9 mouse cellular contexts compared by ENCODE assay signal in the genomic region with DNA sequence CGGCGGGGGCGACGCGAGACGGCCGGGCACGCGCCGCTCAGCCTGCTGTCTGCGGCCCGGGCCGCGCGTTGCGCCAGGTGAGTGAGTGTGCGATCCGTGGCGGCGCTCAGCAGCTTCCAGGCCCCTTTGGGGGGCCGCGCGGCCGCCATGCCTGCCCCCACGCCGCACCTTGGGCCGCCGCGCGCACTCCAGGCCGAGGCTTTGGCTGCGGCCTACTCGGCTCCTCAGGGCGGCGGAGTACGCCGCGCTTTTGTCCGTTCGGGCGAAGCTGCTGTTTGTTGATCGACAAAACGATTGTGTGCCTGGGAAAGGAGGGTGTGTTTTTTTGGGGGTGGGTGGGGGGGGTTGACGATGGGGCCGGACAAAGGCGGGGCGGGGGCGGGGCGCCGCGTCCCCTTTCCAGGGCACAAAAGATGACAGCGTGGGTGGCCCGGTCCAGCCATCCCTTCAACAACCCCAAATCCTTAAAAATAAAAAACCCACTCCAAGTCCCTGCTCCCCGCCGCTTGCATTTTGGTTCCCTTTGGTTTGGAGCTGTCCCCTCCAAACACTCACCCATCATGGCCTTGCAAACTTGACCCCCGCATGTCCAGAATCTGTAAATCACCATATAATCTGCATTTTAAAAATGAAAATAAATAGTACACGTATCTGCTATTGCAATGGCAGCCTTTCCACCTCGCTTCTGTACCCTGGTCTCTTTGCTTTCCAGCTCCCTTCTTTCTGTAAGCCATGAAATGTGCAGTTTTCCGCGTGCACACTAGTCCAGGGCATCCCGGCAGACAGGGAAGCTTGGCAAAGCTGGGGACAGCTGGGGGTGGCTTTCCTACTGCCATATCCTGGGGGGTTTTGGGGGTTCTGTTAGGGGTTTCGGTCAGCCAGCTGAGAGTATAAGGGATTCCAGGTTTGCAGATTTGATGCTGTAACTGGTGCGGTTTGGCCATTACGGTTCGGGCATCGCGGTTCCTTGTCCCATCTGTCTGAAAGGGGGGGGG. TPM values are rescaled to one million over a fixed set of nuclear protein-coding genes. Genes with fewer than 3 reads are reported as not detected.
DNase-seq lines count a peak whose midpoint lies in the region; ATAC-seq and TF ChIP-seq lines count a peak whose summit lies in the region.
"Had no signal": no experiment of that assay in that cellular context is flagged by ENCODE, and none has a peak within 500 bp of the region (broad histone marks: within the 10 kb centered on the region; RNA-seq: fewer than 3 reads in every experiment).

No protein-coding gene starts in this region.

- peak overlapping the region; percentile 98 for H3K4me3 ChIP-seq in forebrain, embryonic 15.5 days
- peak overlapping the region; percentile 72 for H3K4me3 ChIP-seq in liver, adult 2 months (ENCODE audit: insufficient read depth, low read depth, low read length)

- no peak for TF ChIP-seq CTCF in liver, adult 2 months (IDR thresholded peaks at IDR 0.05; ENCODE audit: low read depth, low read length)

- 2% methylated on average over 66 of the region's 67 CpGs for WGBS in forebrain, embryonic 15.5 days
- WGBS in liver, adult 2 months, result 1% methylated on average over 56 of the region's 67 CpGs

- H3K27me3 ChIP-seq in forebrain, embryonic 15.5 days, result no peaks in the 10 kb centered on the region
- no peaks in the 10 kb centered on the region for H3K27me3 ChIP-seq in liver, adult 2 months (ENCODE audit: control insufficient read depth, insufficient read depth, low read length)

- H3K36me3 ChIP-seq in forebrain, embryonic 15.5 days, result 0 out of 2 replicates have a peak, but pooled peaks cover 2% of the 10 kb centered on the region
- H3K36me3 ChIP-seq in liver, adult 2 months (ENCODE audit: control insufficient read depth, insufficient read depth, low read length), result no peaks in the 10 kb centered on the region

- H3K27ac ChIP-seq in forebrain, embryonic 15.5 days (replicated peaks), result peak overlapping the region; percentile 97
- H3K27ac ChIP-seq in liver, adult 2 months (replicated peaks; ENCODE audit: insufficient read depth, low read depth, low read length), result peak overlapping the region; percentile 59

- peak overlapping the region; percentile 95 for H3K9ac ChIP-seq in forebrain, embryonic 15.5 days (replicated peaks)
- H3K9ac ChIP-seq in liver, adult 2 months (ENCODE audit: low read depth, low read length), result peak overlapping the region; percentile 90

- ATAC-seq in cerebellum, adult (ENCODE audit: insufficient number of reproducible peaks, low FRiP score, low TSS enrichment), result peak; percentile 1; the same call in 1 of the 2 replicates
- peak; percentile 45 for ATAC-seq in forebrain, embryonic 15.5 days (replicated peaks)

- peaks cover 45% of the 10 kb centered on the region for H3K4me1 ChIP-seq in forebrain, embryonic 15.5 days
- H3K4me1 ChIP-seq in liver, adult 2 months (ENCODE audit: control insufficient read depth, insufficient read depth, low read length), result peaks cover 19% of the 10 kb centered on the region

- no peaks in the 10 kb centered on the region for H3K9me3 ChIP-seq in forebrain, embryonic 15.5 days

- H3K4me2 ChIP-seq in forebrain, embryonic 15.5 days (replicated peaks), result peak overlapping the region; percentile 87

- TF ChIP-seq POLR2A in liver, adult 2 months (IDR thresholded peaks at IDR 0.05; ENCODE audit: extremely low read depth, insufficient read depth, low read length), result no peak

- peaks cover 39% of the 10 kb centered on the region for H3K79me2 ChIP-seq in liver, adult 2 months (ENCODE audit: control insufficient read depth, insufficient read depth, low read length)

- DNase-seq in cerebellum, adult 11 months, result no peak
- peak; percentile 30 for DNase-seq in right cerebral cortex, postnatal 25 days
- DNase-seq in right cerebral cortex, postnatal 14 days, result no peak
- peak; percentile 28 for DNase-seq in liver, adult 2 months (ENCODE audit: extremely low read depth, low read depth, low spot score)
- peak; percentile 49 for DNase-seq in retina, embryonic 14.5 days (ENCODE audit: low spot score)
- no peak for DNase-seq in left cerebral cortex, adult 9 months (ENCODE audit: low spot score in 2 of 2)

RNA-seq across cellular contexts. Expression of gene Kdm4b, which starts 0.6 kb away (rescaled TPM):
- polyA plus RNA-seq in forebrain, embryonic 15.5 days (2015; fragmentation: Nextera tagmentation; extraction: Ambion mirVana), result 81.2 and 81.5 TPM in 2 replicates
- 9.5 and 10.4 TPM in 2 replicates for total RNA-seq in liver, adult 2 months (2014; rRNA removed)
- polyA plus RNA-seq in liver, adult 2 months (2012; rRNA removed), result 13.0 and 15.6 TPM in 2 replicates

RNA-seq across cellular contexts. Expression of gene Uhrf1, which starts 23.3 kb away (rescaled TPM):
- 55.6 and 65.1 TPM in 2 replicates for polyA plus RNA-seq in forebrain, embryonic 15.5 days (2015; fragmentation: Nextera tagmentation; extraction: Ambion mirVana)
- 0.92 and 2.7 TPM in 2 replicates for total RNA-seq in liver, adult 2 months (2014; rRNA removed)
- polyA plus RNA-seq in liver, adult 2 months (2012; rRNA removed), result 0.20 and 0.22 TPM in 2 replicates

RNA-seq across cellular contexts. Expression of gene Arrdc5, which starts 26.4 kb away (rescaled TPM):
- polyA plus RNA-seq in forebrain, embryonic 15.5 days (2015; fragmentation: Nextera tagmentation; extraction: Ambion mirVana), result not detected in 2 replicates
- not detected in 2 replicates for total RNA-seq in liver, adult 2 months (2014; rRNA removed)
- polyA plus RNA-seq in liver, adult 2 months (2012; rRNA removed), result not detected in 2 replicates
- total RNA-seq: heart, postnatal 10 days had no signal

RNA-seq across cellular contexts. Expression of gene Plin3, which starts 33.8 kb away (rescaled TPM):
- polyA plus RNA-seq in forebrain, embryonic 15.5 days (2015; fragmentation: Nextera tagmentation; extraction: Ambion mirVana), result 10.9 and 13.6 TPM in 2 replicates
- 23.0 and 28.1 TPM in 2 replicates for total RNA-seq in liver, adult 2 months (2014; rRNA removed)
- polyA plus RNA-seq in liver, adult 2 months (2012; rRNA removed), result 20.6 and 21.5 TPM in 2 replicates

RNA-seq across cellular contexts. Expression of gene Ticam1, which starts 49.9 kb away (rescaled TPM):
- 1.3 and 1.7 TPM in 2 replicates for polyA plus RNA-seq in forebrain, embryonic 15.5 days (2015; fragmentation: Nextera tagmentation; extraction: Ambion mirVana)
- total RNA-seq in liver, adult 2 months (2014; rRNA removed), result 2.5 and 3.4 TPM in 2 replicates
- polyA plus RNA-seq in liver, adult 2 months (2012; rRNA removed), result 20.9 and 27.7 TPM in 2 replicates

Comparison
In these comparisons a context has a peak if more than half of its experiments do, and no peak if none do; other contexts are left out.
1. DNase-seq: peak in right cerebral cortex, postnatal 25 days (single experiment), liver, adult 2 months (single experiment) and retina, embryonic 14.5 days (single experiment); none in cerebellum, adult 11 months (single experiment), right cerebral cortex, postnatal 14 days (single experiment) and left cerebral cortex, adult 9 months (0 of 2).
2. RNA of gene Uhrf1, which starts 23.3 kb away (polyA plus RNA-seq): 55.6 to 65.1 TPM in forebrain, embryonic 15.5 days; 0.20 to 0.22 TPM in liver, adult 2 months; every median in the first group is over 10 times any median in the second.